Mouse (Mus musculus): ENCODE measurements at regions not wholly inside any gene's neighbourhood (a gene's known extent, or its start where the extent isn't known, plus 50 kb on each side); places are given as distances from the start of the nearest gene placed in this dataset.

GRCm38 (mm10) chr11:24247285-24247684 lies 169.4 kb downstream of the Bcl11a start:
- TF ChIP-seq POLR2A (IDR thresholded peaks at IDR 0.05; ENCODE audit: borderline replicate concordance, extremely low read depth, insufficient read depth, insufficient read length, poor library complexity, severe bottlenecking) (no peak), CTCF (IDR thresholded peaks at IDR 0.05; ENCODE audit: borderline replicate concordance, extremely low read depth, insufficient read depth, insufficient read length) (no peak)

Data from brain, embryonic 14.5 days (tissue).